Mouse (Mus musculus): ENCODE measurements at regions not wholly inside any gene's neighbourhood (a gene's known extent, or its start where the extent isn't known, plus 50 kb on each side); places are given as distances from the start of the nearest gene placed in this dataset.

- no peak for DNase-seq (ENCODE audit: low spot score in 2 of 2)
These were observed 395.8 kb downstream of the Cd83 start for GRCm38 (mm10) chr13:44180384-44180783.

- DNase-seq (ENCODE audit: low spot score in 2 of 2), result no peak
These were observed 398.1 kb downstream of the Cd83 start for GRCm38 (mm10) chr13:44182544-44183191.

- no peak for DNase-seq (ENCODE audit: low spot score in 2 of 2)
These were observed 410.8 kb downstream of the Cd83 start for GRCm38 (mm10) chr13:44195365-44195764.

- no peak for DNase-seq (ENCODE audit: low spot score in 2 of 2)
These were observed 421.5 kb downstream of the Cd83 start for GRCm38 (mm10) chr13:44206042-44206441.

GRCm38 (mm10) chr13:44206448-44206847 lies 421.9 kb downstream of the Cd83 start:
- DNase-seq (ENCODE audit: low spot score in 2 of 2), result no peak

GRCm38 (mm10) chr13:44207400-44208005 lies 422.9 kb downstream of the Cd83 start:
- DNase-seq (ENCODE audit: low spot score in 2 of 2), result no peak

- no peak for DNase-seq (ENCODE audit: low spot score in 2 of 2)
These were observed 424.5 kb downstream of the Cd83 start for GRCm38 (mm10) chr13:44209036-44209435.

GRCm38 (mm10) chr13:44210123-44210522 lies 425.5 kb downstream of the Cd83 start:
- DNase-seq (ENCODE audit: low spot score in 2 of 2), result peak in 1 of 2 experiments; percentile 27

- no peak for DNase-seq (ENCODE audit: low spot score in 2 of 2)
These were observed 427.8 kb downstream of the Cd83 start for GRCm38 (mm10) chr13:44212356-44212755.

GRCm38 (mm10) chr13:44212936-44213335 lies 428.4 kb downstream of the Cd83 start:
- no peak for DNase-seq (ENCODE audit: low spot score in 2 of 2)

- no peak for DNase-seq (ENCODE audit: low spot score in 2 of 2)
These were observed 433.7 kb downstream of the Cd83 start for GRCm38 (mm10) chr13:44218266-44218665.

- no peak for DNase-seq (ENCODE audit: low spot score in 2 of 2)
These were observed 437.1 kb downstream of the Cd83 start for GRCm38 (mm10) chr13:44221721-44222120.

GRCm38 (mm10) chr13:44222335-44222734 lies 437.8 kb downstream of the Cd83 start:
- no peak for DNase-seq (ENCODE audit: low spot score in 2 of 2)

GRCm38 (mm10) chr13:44227706-44228459 lies 443.3 kb downstream of the Cd83 start:
- no peak for DNase-seq (ENCODE audit: low spot score in 2 of 2)

GRCm38 (mm10) chr13:44228540-44229135 lies 444.1 kb downstream of the Cd83 start:
- no peak for DNase-seq (ENCODE audit: low spot score in 2 of 2)

GRCm38 (mm10) chr13:44229136-44229611 lies 444.6 kb downstream of the Cd83 start:
- no peak for DNase-seq (ENCODE audit: low spot score in 2 of 2)

GRCm38 (mm10) chr13:44231403-44231802 lies 446.8 kb downstream of the Cd83 start:
- DNase-seq (ENCODE audit: low spot score in 2 of 2), result no peak

- DNase-seq (ENCODE audit: low spot score in 2 of 2), result no peak
These were observed 447.5 kb downstream of the Cd83 start for GRCm38 (mm10) chr13:44231868-44232715.

- no peak for DNase-seq (ENCODE audit: low spot score in 2 of 2)
These were observed 448.1 kb downstream of the Cd83 start for GRCm38 (mm10) chr13:44232716-44233051.

GRCm38 (mm10) chr13:44234241-44234640 lies 449.7 kb downstream of the Cd83 start:
- peak in 1 of 2 experiments; percentile 17 for DNase-seq (ENCODE audit: low spot score in 2 of 2)

- DNase-seq (ENCODE audit: low spot score in 2 of 2), result no peak
These were observed 450.7 kb downstream of the Cd83 start for GRCm38 (mm10) chr13:44235236-44235635.
